Mouse (Mus musculus) MEL (cell line): ENCODE measurements around the gene Pam16. TPM values are rescaled to one million over a fixed set of nuclear protein-coding genes. Genes with fewer than 3 reads are reported as not detected.

ENCODE experiments used
- DNase-seq: peaks from one replicate; pipeline ENCODE4 v3.0.0; 2011; ENCODE audit warnings: low read depth, low spot score
- H3K27ac ChIP-seq: 2 replicates; pipeline ENCODE4 v1.5.1; 2012; ENCODE audit warnings: low read depth, mild to moderate bottlenecking, control low read depth, low read length, moderate library complexity; ENCODE audit not compliant: control insufficient read depth
- H3K27me3 ChIP-seq, 2 experiments: fragments of 150-350 bp in 1 of 2; sonication (generic) in 1 of 2; 2 replicates each; pipeline ENCODE4 v1.6.1; 2012; ENCODE audit warnings: low read length in 2 of 2, mild to moderate bottlenecking in 2 of 2, improper control_type of control experiment in 1 of 2, moderate library complexity in 1 of 2; ENCODE audit not compliant: insufficient read depth in 2 of 2, control insufficient read depth in 1 of 2
- H3K36me3 ChIP-seq, 2 experiments: 2 replicates each; pipeline ENCODE4 v1.6.1; 2012 to 2014; ENCODE audit warnings: low read length in 2 of 2, improper control_type of control experiment in 1 of 2, inconsistent platforms in 1 of 2, mild to moderate bottlenecking in 1 of 2; ENCODE audit not compliant: insufficient read depth in 2 of 2, control insufficient read depth in 1 of 2
- H3K4me1 ChIP-seq, 2 experiments: fragments of 150-350 bp in 1 of 2; sonication (generic) in 1 of 2; 2 replicates each; pipeline ENCODE4 v1.6.1; 2012; ENCODE audit warnings: low read length in 2 of 2, improper control_type of control experiment in 1 of 2, mild to moderate bottlenecking in 1 of 2; ENCODE audit not compliant: insufficient read depth in 2 of 2, control insufficient read depth in 1 of 2
- H3K4me3 ChIP-seq, 2 experiments: fragments of 150-350 bp in 1 of 2; sonication (generic) in 1 of 2; 2 replicates each; pipeline ENCODE4 v1.5.1; 2012; ENCODE audit warnings: low read depth in 2 of 2, low read length in 2 of 2, mild to moderate bottlenecking in 2 of 2, moderate library complexity in 2 of 2, control low read depth in 1 of 2, improper control_type of control experiment in 1 of 2; ENCODE audit not compliant: control insufficient read depth in 1 of 2, insufficient read depth in 1 of 2
- H3K79me2 ChIP-seq: 2 replicates; pipeline ENCODE4 v1.6.1; 2012; ENCODE audit warnings: mild to moderate bottlenecking, low read length, moderate library complexity; ENCODE audit not compliant: control insufficient read depth, poor library complexity, insufficient read depth
- H3K9ac ChIP-seq: 2 replicates; pipeline ENCODE4 v1.6.1; 2012; ENCODE audit warnings: low read depth, mild to moderate bottlenecking, control low read depth, low read length, moderate library complexity; ENCODE audit not compliant: control insufficient read depth, poor library complexity, severe bottlenecking
- H3K9me3 ChIP-seq: fragments of 150-350 bp; sonication (generic); replicated peaks from 2 replicates; pipeline ENCODE4 v1.6.1; 2012; ENCODE audit warnings: mild to moderate bottlenecking, low read length, improper control_type of control experiment, moderate library complexity; ENCODE audit not compliant: insufficient read depth
- CTCF ChIP-seq, 3 experiments: IDR thresholded peaks in 2 of 3; conservative IDR thresholded peaks in 1 of 3; 2 replicates each; pipeline ENCODE4 v1.5.1; 2011 to 2012; ENCODE audit warnings: low read length in 3 of 3, low read depth in 2 of 3, mild to moderate bottlenecking in 2 of 3, improper control_type of control experiment in 1 of 3, inconsistent platforms in 1 of 3, mixed read lengths in 1 of 3, moderate library complexity in 1 of 3; ENCODE audit not compliant: control insufficient read depth in 1 of 3, insufficient read depth in 1 of 3, poor library complexity in 1 of 3, severe bottlenecking in 1 of 3
- GATA1 ChIP-seq: IDR thresholded peaks from 2 replicates; pipeline ENCODE4 v1.6.1; 2011; ENCODE audit warnings: low read depth, low read length, improper control_type of control experiment
- HCFC1 ChIP-seq: IDR thresholded peaks from 2 replicates; pipeline ENCODE4 v1.6.1; 2012; ENCODE audit warnings: low read depth, mild to moderate bottlenecking, inconsistent platforms, low read length, improper control_type of control experiment, moderate library complexity
- MXI1 ChIP-seq: IDR thresholded peaks from 2 replicates; pipeline ENCODE4 v1.6.1; 2011; ENCODE audit warnings: mild to moderate bottlenecking, low read depth, low read length, improper control_type of control experiment
- POLR2A ChIP-seq, 2 experiments: IDR thresholded peaks; 2 replicates each; pipeline ENCODE4 v1.6.1; 2011 to 2012; ENCODE audit warnings: low read length in 2 of 2, mild to moderate bottlenecking in 2 of 2, control low read depth in 1 of 2, improper control_type of control experiment in 1 of 2, low read depth in 1 of 2, moderate library complexity in 1 of 2; ENCODE audit not compliant: control insufficient read depth in 1 of 2, insufficient read depth in 1 of 2, poor library complexity in 1 of 2
- POLR2AphosphoS5 ChIP-seq: IDR thresholded peaks from 2 replicates; pipeline ENCODE4 v1.6.1; 2012; ENCODE audit warnings: low read depth, borderline replicate concordance, mild to moderate bottlenecking, inconsistent platforms, low read length, moderate library complexity, mixed read lengths
- RAD21 ChIP-seq: IDR thresholded peaks from 2 replicates; pipeline ENCODE4 v1.6.1; 2011; ENCODE audit warnings: mild to moderate bottlenecking, low read depth, low read length, improper control_type of control experiment
- SIN3A ChIP-seq: IDR thresholded peaks from 2 replicates; pipeline ENCODE4 v1.6.1; 2012; ENCODE audit warnings: low read length, improper control_type of control experiment, inconsistent platforms
- SMC3 ChIP-seq: IDR thresholded peaks from 2 replicates; pipeline ENCODE4 v1.6.1; 2011; ENCODE audit warnings: low read depth, low read length, improper control_type of control experiment
- ZC3H11A ChIP-seq: IDR thresholded peaks from 2 replicates; pipeline ENCODE4 v1.6.1; 2012; ENCODE audit warnings: low read depth, mild to moderate bottlenecking, inconsistent platforms, low read length, improper control_type of control experiment
- ZMIZ1 ChIP-seq: IDR thresholded peaks from 2 replicates; pipeline ENCODE4 v1.6.1; 2012; ENCODE audit warnings: low read depth, mild to moderate bottlenecking, inconsistent platforms, low read length, improper control_type of control experiment, moderate library complexity
- polyA plus RNA-seq, 2 experiments: library from polyadenylated mRNA; stranded (reverse) in 1 of 2; unstranded in 1 of 2; fragments of >175 nt in 1 of 2; fragments of >200 nt in 1 of 2; gene quantifications; 2 replicates each; pipeline versions ENCODE4 v1.2.1 to v1.2.4; 2012; ENCODE audit warnings: low replicate concordance in 2 of 2, low read depth in 1 of 2; ENCODE audit not compliant: insufficient read length in 2 of 2, insufficient read depth in 1 of 2, missing spikeins in 1 of 2
- total RNA-seq: library from RNA; depleted of rRNA; stranded (reverse); fragments of 300-350 nt; gene quantifications from 2 replicates; pipeline ENCODE4 v1.2.3, GENCODE M21; 2012

Gene Pam16
- total and polyA plus RNA-seq, 3 experiments = 13.6 to 121 TPM; not detected in 1

GRCm38 (mm10) chr16:4607818-4608531 is 16.8 kb downstream of the Pam16 start:
- peak; percentile 85 for DNase-seq
- Histone ChIP-seq H3K4me3 (no peak overlapping the region), H3K4me1 (no peaks in the 10 kb centered on the region), H3K27ac (no peak overlapping the region), H3K36me3 (no peaks in the 10 kb centered on the region), H3K27me3 (no peaks in the 10 kb centered on the region), H3K9ac (no peak overlapping the region), H3K79me2 (no peaks in the 10 kb centered on the region), H3K9me3 (no peaks in the 10 kb centered on the region)
- TF ChIP-seq ZC3H11A = peak; percentile 97
- TF ChIP-seq MXI1 = no peak
- TF ChIP-seq GATA1 = no peak
- TF ChIP-seq CTCF (IDR thresholded peaks at IDR 0.05 in 2 of 3, conservative IDR thresholded peaks at IDR 0.05 in 1 of 3; ENCODE audit: control insufficient read depth in 1 of 3, insufficient read depth in 1 of 3, low read depth in 2 of 3, low read length in 3 of 3, poor library complexity in 1 of 3, severe bottlenecking in 1 of 3) = peak; percentile 94 to 98 (median 98); a peak in 5 of 6 replicates
- peak; percentile 98 for TF ChIP-seq SMC3
- TF ChIP-seq RAD21 = peak; percentile 99
- TF ChIP-seq SIN3A = no peak

- H3K9ac ChIP-seq = no peak overlapping the region
- H3K4me1 ChIP-seq = no peaks in the 10 kb centered on the region; a peak in 1 of 4 replicates
- H3K36me3 ChIP-seq = no peaks in the 10 kb centered on the region
- H3K4me3 ChIP-seq = no peak overlapping the region
- no peak for DNase-seq
- no peak overlapping the region for H3K27ac ChIP-seq
- no peaks in the 10 kb centered on the region for H3K27me3 ChIP-seq
- H3K79me2 ChIP-seq = no peaks in the 10 kb centered on the region
- TF ChIP-seq POLR2AphosphoS5 = no peak
- TF ChIP-seq SMC3 = peak; percentile 73
- no peak for TF ChIP-seq POLR2A (IDR thresholded peaks at IDR 0.05; ENCODE audit: control insufficient read depth in 1 of 2, insufficient read depth in 1 of 2, low read depth in 1 of 2, low read length in 2 of 2, poor library complexity in 1 of 2)
- TF ChIP-seq CTCF (IDR thresholded peaks at IDR 0.05 in 2 of 3, conservative IDR thresholded peaks at IDR 0.05 in 1 of 3; ENCODE audit: control insufficient read depth in 1 of 3, insufficient read depth in 1 of 3, low read depth in 2 of 3, low read length in 3 of 3, poor library complexity in 1 of 3, severe bottlenecking in 1 of 3) = peak; percentile 13 to 58 (median 50); a peak in 4 of 6 replicates
- no peak for TF ChIP-seq ZMIZ1
- TF ChIP-seq HCFC1 = no peak
- no peak for TF ChIP-seq SIN3A
- peak; percentile 14 for TF ChIP-seq RAD21
- H3K9me3 ChIP-seq = no peaks in the 10 kb centered on the region
These were observed 18.2 kb downstream of the Pam16 start for GRCm38 (mm10) chr16:4606431-4607084.
